Mouse (Mus musculus): ENCODE measurements around the gene Acads. TPM values are rescaled to one million over a fixed set of nuclear protein-coding genes. Genes with fewer than 3 reads are reported as not detected.

Gene Acads
- polyA plus RNA-seq, 1 experiment: 101 TPM

DNA sequence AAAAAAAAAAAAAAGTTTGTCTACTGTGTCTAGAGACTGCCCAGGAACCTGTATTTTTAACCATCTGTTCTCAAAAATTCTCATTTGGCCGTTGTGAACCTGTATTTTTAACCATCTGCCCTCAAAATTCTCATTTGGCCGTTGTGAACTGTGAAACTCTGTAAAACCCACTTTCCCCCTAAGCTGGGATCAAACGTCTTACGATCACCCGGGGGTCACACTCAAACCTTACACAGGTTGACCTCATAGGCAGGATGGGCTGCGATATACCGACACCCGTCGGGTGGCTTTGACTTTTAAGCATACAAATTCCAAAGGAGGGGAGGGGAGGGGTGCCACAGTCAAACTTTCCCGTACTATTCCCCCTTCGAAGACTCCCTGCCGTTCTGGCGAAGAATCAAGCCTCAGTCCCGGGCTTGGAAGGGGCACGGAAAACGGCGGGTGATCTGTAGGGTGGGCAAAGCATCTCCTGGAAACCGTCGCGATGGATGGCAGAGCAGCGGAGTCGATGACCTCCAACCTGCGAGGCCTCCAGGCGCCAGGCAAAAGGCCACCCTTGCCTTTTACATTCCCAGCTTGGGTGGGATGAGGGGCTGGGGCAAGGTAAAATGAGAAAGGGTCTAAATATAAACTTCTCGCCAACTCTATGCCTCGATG, 37.9 kb upstream of the Acads start:
- TF ChIP-seq POLR2A (IDR thresholded peaks at IDR 0.05; ENCODE audit: control insufficient read depth, extremely low read depth, insufficient read depth, low read length, poor library complexity) (no peak; the same call in 1 of the 2 replicates), CTCF (IDR thresholded peaks at IDR 0.05; ENCODE audit: borderline replicate concordance, control insufficient read depth, extremely low read depth, insufficient read depth, low read length, poor library complexity) (no peak)
- no peaks in the 10 kb centered on the region for H3K27me3 ChIP-seq (ENCODE audit: control insufficient read depth, insufficient read depth, low read length)
- DNase-seq: peak; percentile 52
- peak overlapping the region; percentile 83 for H3K4me3 ChIP-seq (ENCODE audit: control insufficient read depth, insufficient read depth, low read length)
- no peaks in the 10 kb centered on the region for H3K36me3 ChIP-seq (ENCODE audit: control insufficient read depth, insufficient read depth, low read length)
- peak overlapping the region; percentile 49 for H3K27ac ChIP-seq (ENCODE audit: control insufficient read depth, insufficient read depth, low read length)
- under 1% methylated on average over 26 of the region's 26 CpGs for WGBS
- H3K4me1 ChIP-seq (replicated peaks; ENCODE audit: control insufficient read depth, insufficient read depth, low read length): peaks cover 58% of the 10 kb centered on the region

DNA sequence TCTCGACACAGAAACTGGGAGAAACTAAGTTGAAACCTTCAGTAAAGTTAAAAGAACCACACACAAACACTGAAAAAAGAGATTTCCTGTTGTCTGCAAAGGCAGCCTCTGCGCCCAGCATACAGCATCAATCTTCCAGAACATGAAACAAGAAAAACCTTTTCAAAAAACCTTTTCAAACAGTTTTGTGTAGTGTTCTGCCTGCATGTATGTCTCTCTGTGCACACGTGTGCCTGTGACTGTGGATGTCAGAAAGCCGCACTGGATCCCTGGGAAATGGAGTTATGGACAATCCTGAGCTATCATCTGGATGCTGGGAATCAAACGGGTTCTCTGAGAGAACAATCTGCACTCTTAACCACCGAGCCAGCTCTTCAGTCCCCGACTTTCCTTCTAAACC, 37.3 kb upstream of the Acads start:
- H3K4me1 ChIP-seq (replicated peaks; ENCODE audit: control insufficient read depth, insufficient read depth, low read length): peaks cover 62% of the 10 kb centered on the region
- TF ChIP-seq CTCF (IDR thresholded peaks at IDR 0.05; ENCODE audit: borderline replicate concordance, control insufficient read depth, extremely low read depth, insufficient read depth, low read length, poor library complexity) (no peak), POLR2A (IDR thresholded peaks at IDR 0.05; ENCODE audit: control insufficient read depth, extremely low read depth, insufficient read depth, low read length, poor library complexity) (no peak)
- H3K27me3 ChIP-seq (ENCODE audit: control insufficient read depth, insufficient read depth, low read length): no peaks in the 10 kb centered on the region
- peak overlapping the region; percentile 94 for H3K27ac ChIP-seq (ENCODE audit: control insufficient read depth, insufficient read depth, low read length)
- 3% methylated on average over 7 of the region's 7 CpGs for WGBS
- H3K36me3 ChIP-seq (ENCODE audit: control insufficient read depth, insufficient read depth, low read length): no peaks in the 10 kb centered on the region
- H3K4me3 ChIP-seq (ENCODE audit: control insufficient read depth, insufficient read depth, low read length): no peak overlapping the region; the same call in 1 of the 2 replicates
- DNase-seq: peak; percentile 35

DNA sequence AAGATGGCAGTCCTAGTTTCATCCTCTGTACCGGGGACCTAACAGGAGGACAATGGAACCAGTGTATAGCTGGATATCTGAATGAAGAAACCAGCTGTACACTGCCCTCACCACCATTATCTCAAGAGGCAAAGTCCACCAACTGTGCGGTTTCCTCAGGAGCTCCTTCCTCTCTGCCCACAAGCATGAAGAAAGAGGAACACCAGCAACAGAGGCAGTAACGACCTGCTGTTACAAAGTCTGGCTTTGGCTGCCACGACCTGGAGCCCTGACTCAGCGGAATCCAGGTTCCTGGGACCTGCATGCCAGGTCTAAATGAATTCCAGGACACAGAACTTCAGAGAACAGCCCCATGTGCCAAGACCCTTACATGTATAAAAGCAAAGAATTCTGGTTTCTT, 36.7 kb upstream of the Acads start:
- Histone ChIP-seq H3K4me1 (replicated peaks; ENCODE audit: control insufficient read depth, insufficient read depth, low read length) (peaks cover 63% of the 10 kb centered on the region), H3K36me3 (ENCODE audit: control insufficient read depth, insufficient read depth, low read length) (no peaks in the 10 kb centered on the region; the same call in 1 of the 2 replicates), H3K4me3 (ENCODE audit: control insufficient read depth, insufficient read depth, low read length) (peak overlapping the region; percentile 22), H3K27me3 (ENCODE audit: control insufficient read depth, insufficient read depth, low read length) (no peaks in the 10 kb centered on the region), H3K27ac (ENCODE audit: control insufficient read depth, insufficient read depth, low read length) (peak overlapping the region; percentile 83)
- WGBS: 1% methylated on average over 5 of the region's 5 CpGs
- DNase-seq: peak; percentile 46
- TF ChIP-seq POLR2A (IDR thresholded peaks at IDR 0.05; ENCODE audit: control insufficient read depth, extremely low read depth, insufficient read depth, low read length, poor library complexity) (no peak), CTCF (IDR thresholded peaks at IDR 0.05; ENCODE audit: borderline replicate concordance, control insufficient read depth, extremely low read depth, insufficient read depth, low read length, poor library complexity) (no peak)

DNA sequence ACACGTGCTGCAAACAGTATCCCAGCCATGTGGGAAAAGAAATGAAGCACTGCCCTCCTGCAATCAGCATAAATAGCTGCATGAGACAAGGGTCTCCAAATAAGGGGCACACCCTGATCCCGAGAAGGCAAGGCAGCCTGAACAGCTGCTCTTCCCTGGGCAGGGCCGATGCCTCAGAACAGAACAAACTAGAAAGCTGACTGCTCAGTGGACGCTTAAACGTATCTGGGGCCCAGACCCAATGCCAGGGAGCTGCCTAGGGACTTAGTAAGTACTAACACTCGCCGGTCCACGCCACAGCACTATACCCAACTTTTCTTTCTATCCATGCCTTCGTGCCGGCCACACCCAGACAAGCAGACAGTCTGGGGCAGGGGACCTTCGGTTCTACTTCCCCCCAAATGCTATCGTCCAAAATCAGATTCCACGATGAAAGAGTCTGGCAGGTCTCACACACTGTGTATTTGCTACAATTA, 36.0 kb upstream of the Acads start:
- Histone ChIP-seq H3K4me3 (ENCODE audit: control insufficient read depth, insufficient read depth, low read length) (peak overlapping the region; percentile 29), H3K27ac (ENCODE audit: control insufficient read depth, insufficient read depth, low read length) (peak overlapping the region; percentile 83), H3K36me3 (ENCODE audit: control insufficient read depth, insufficient read depth, low read length) (peaks cover 5% of the 10 kb centered on the region), H3K27me3 (ENCODE audit: control insufficient read depth, insufficient read depth, low read length) (no peaks in the 10 kb centered on the region), H3K4me1 (replicated peaks; ENCODE audit: control insufficient read depth, insufficient read depth, low read length) (peaks cover 64% of the 10 kb centered on the region)
- DNase-seq: no peak
- no peak for TF ChIP-seq CTCF (IDR thresholded peaks at IDR 0.05; ENCODE audit: borderline replicate concordance, control insufficient read depth, extremely low read depth, insufficient read depth, low read length, poor library complexity)
- no peak for TF ChIP-seq POLR2A (IDR thresholded peaks at IDR 0.05; ENCODE audit: control insufficient read depth, extremely low read depth, insufficient read depth, low read length, poor library complexity)
- 11% methylated on average over 13 of the region's 13 CpGs for WGBS

DNA sequence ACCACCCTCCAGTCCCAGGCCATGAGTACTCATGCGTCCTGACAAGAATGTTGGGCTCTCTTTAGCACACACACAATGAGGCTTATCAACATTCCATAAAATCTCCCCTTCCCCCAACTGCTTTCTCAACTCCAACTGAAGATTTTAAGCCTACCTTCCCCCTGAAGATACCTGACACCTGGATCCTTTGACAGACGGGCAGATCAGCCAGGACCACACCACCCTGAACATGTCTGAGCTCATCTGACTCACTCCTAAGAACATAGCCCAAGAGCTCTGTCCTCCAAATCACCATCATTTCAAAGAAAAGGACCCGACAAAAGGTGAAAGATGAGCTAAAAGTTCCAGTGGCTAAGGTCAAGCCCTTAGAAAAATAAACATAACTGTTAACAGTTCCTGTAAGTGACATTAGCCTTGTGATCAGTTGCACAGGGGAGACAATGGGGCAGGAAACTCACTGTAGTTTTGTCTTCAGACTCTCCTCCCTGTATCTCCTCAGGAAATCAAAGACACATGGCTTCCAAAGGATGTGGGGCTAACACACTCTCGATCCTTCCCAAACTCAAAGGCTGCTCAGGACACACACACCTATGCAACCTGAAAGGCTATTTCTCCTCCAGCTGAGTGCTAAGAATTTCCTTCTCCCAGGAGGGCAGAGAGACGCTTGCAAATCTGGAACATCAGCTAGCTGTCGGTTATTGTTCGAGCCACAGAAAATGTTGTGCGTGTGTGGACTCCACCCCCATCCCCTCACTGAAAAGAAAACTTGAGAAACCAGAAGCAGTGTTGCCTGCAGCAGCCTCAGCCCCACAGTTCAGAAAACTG, 33.2 kb upstream of the Acads start:
- DNase-seq: peak; percentile 14
- H3K36me3 ChIP-seq (ENCODE audit: control insufficient read depth, insufficient read depth, low read length): peaks cover 33% of the 10 kb centered on the region
- TF ChIP-seq CTCF (IDR thresholded peaks at IDR 0.05; ENCODE audit: borderline replicate concordance, control insufficient read depth, extremely low read depth, insufficient read depth, low read length, poor library complexity): no peak
- no peak for TF ChIP-seq POLR2A (IDR thresholded peaks at IDR 0.05; ENCODE audit: control insufficient read depth, extremely low read depth, insufficient read depth, low read length, poor library complexity)
- no peaks in the 10 kb centered on the region for H3K27me3 ChIP-seq (ENCODE audit: control insufficient read depth, insufficient read depth, low read length)
- 35% methylated on average over 8 of the region's 8 CpGs for WGBS
- H3K4me3 ChIP-seq (ENCODE audit: control insufficient read depth, insufficient read depth, low read length): no peak overlapping the region
- H3K4me1 ChIP-seq (replicated peaks; ENCODE audit: control insufficient read depth, insufficient read depth, low read length): peaks cover 53% of the 10 kb centered on the region
- peak overlapping the region; percentile 80 for H3K27ac ChIP-seq (ENCODE audit: control insufficient read depth, insufficient read depth, low read length)

DNA sequence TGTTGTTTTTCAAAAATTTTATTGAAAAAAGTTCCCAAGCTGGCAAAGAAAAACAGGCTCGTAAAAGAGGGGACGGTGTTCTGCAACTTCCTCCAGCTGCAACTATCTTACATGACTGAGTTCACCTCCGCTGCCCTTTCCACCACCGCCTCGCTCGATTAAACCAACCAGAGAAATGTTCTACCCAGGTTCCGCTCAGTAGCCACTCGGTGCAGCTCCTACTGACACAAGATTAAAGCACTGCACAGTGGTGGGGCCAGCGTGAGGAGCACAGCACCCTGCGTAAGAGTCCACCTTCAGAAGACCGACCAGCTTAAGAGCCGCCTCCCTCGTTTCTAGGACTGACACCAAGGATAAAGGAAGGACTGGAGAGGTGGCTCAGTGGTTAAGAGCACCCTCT, 32.3 kb upstream of the Acads start:
- Histone ChIP-seq H3K27ac (ENCODE audit: control insufficient read depth, insufficient read depth, low read length) (0 out of 2 replicates have a peak overlapping the region, but pooled peaks have one; percentile 4), H3K27me3 (ENCODE audit: control insufficient read depth, insufficient read depth, low read length) (no peaks in the 10 kb centered on the region), H3K4me1 (replicated peaks; ENCODE audit: control insufficient read depth, insufficient read depth, low read length) (peaks cover 51% of the 10 kb centered on the region), H3K4me3 (ENCODE audit: control insufficient read depth, insufficient read depth, low read length) (no peak overlapping the region), H3K36me3 (ENCODE audit: control insufficient read depth, insufficient read depth, low read length) (peaks cover 42% of the 10 kb centered on the region)
- TF ChIP-seq POLR2A (IDR thresholded peaks at IDR 0.05; ENCODE audit: control insufficient read depth, extremely low read depth, insufficient read depth, low read length, poor library complexity) (no peak), CTCF (IDR thresholded peaks at IDR 0.05; ENCODE audit: borderline replicate concordance, control insufficient read depth, extremely low read depth, insufficient read depth, low read length, poor library complexity) (no peak)
- 82% methylated on average over 13 of the region's 13 CpGs for WGBS
- no peak for DNase-seq

Measured in thymus, adult 2 months (tissue).